Mouse (Mus musculus) G1E (cell line): Measurements from ENCODE around the gene Qrich1. TPM values are rescaled to one million over a fixed set of nuclear protein-coding genes. Genes with fewer than 3 reads are reported as not detected.

Experiments used
- ATAC-seq: 2 replicates; pipeline ENCODE4 v1.8.0; 2016; ENCODE audit warnings: mild to moderate bottlenecking; ENCODE audit not compliant: insufficient number of reproducible peaks, poor library complexity, low FRiP score, severe bottlenecking; ENCODE audit errors: extremely low read depth
- DNase-seq: peaks from one replicate; pipeline ENCODE4 v3.0.0; 2012; ENCODE audit warnings: low spot score
- H3K27me3 ChIP-seq: 2 replicates; pipeline ENCODE4 v1.6.1; 2012; ENCODE audit warnings: mild to moderate bottlenecking, low read length, inconsistent platforms; ENCODE audit not compliant: insufficient read depth
- H3K36me3 ChIP-seq: replicated peaks from 2 replicates; pipeline ENCODE3; 2012; ENCODE audit warnings: mild to moderate bottlenecking, inconsistent platforms
- H3K4me1 ChIP-seq: 2 replicates; pipeline ENCODE4 v1.6.1; 2012; ENCODE audit warnings: low read depth, low read length, inconsistent platforms, mixed read lengths; ENCODE audit not compliant: insufficient read depth
- H3K4me3 ChIP-seq: 2 replicates; pipeline ENCODE4 v1.5.1; 2012; ENCODE audit warnings: low read depth, mild to moderate bottlenecking, inconsistent platforms, low read length, moderate library complexity, mixed read lengths
- H3K9me3 ChIP-seq: replicated peaks from 2 replicates; pipeline ENCODE4 v1.6.1; 2012; ENCODE audit warnings: inconsistent platforms
- CTCF ChIP-seq: IDR thresholded peaks from 2 replicates; pipeline ENCODE4 v1.5.1; 2012; ENCODE audit warnings: low read depth, low read length, inconsistent platforms, mixed read lengths
- GATA1 ChIP-seq: IDR thresholded peaks from 2 replicates; pipeline ENCODE4 v1.6.1; 2012; ENCODE audit warnings: borderline replicate concordance, low read length, inconsistent platforms, mixed read lengths
- GATA2 ChIP-seq: IDR thresholded peaks from 2 replicates; pipeline ENCODE4 v1.6.1; 2012; ENCODE audit warnings: low read depth, low read length, inconsistent platforms, borderline replicate concordance
- POLR2AphosphoS5 ChIP-seq: IDR thresholded peaks from 2 replicates; pipeline ENCODE4 v1.6.1; 2012; ENCODE audit warnings: low read depth, low read length, inconsistent platforms; ENCODE audit not compliant: insufficient replicate concordance
- TAL1 ChIP-seq: conservative IDR thresholded peaks from 2 replicates; pipeline ENCODE4 v1.6.1; 2012; ENCODE audit warnings: low read depth, low read length, inconsistent platforms, mixed read lengths
- polyA plus RNA-seq: library from polyadenylated mRNA; stranded (reverse); fragments of >175 nt; gene quantifications from 2 replicates; pipeline ENCODE4 v1.2.3, GENCODE M21; 2012
- total RNA-seq, 2 experiments: library from RNA; stranded (forward) in 1 of 2; stranded (reverse) in 1 of 2; fragments of 200-1000 nt in 1 of 2; fragments of >200 nt in 1 of 2; fragmentation: Nextera tagmentation in 1 of 2; gene quantifications; 2 replicates each; pipeline ENCODE4 v1.2.3; 2014 to 2017

The Qrich1 gene
- total and polyA plus RNA-seq, 3 experiments = 143 to 179 (median 161) TPM

- H3K27me3 ChIP-seq = no peaks in the 10 kb centered on the region
- H3K9me3 ChIP-seq = no peaks in the 10 kb centered on the region
- H3K36me3 ChIP-seq = peaks cover 91% of the 10 kb centered on the region
- TF ChIP-seq POLR2AphosphoS5 = no peak
- TF ChIP-seq GATA1 = no peak
- no peak for TF ChIP-seq TAL1
- TF ChIP-seq GATA2 = no peak
- TF ChIP-seq CTCF = no peak
- no peak for ATAC-seq
- H3K4me3 ChIP-seq = no peak overlapping the region
- H3K4me1 ChIP-seq = peaks cover 8% of the 10 kb centered on the region
- DNase-seq = no peak
These were observed 30.3 kb downstream of the Qrich1 start for GRCm38 (mm10) chr9:108546875-108547274.

DNA sequence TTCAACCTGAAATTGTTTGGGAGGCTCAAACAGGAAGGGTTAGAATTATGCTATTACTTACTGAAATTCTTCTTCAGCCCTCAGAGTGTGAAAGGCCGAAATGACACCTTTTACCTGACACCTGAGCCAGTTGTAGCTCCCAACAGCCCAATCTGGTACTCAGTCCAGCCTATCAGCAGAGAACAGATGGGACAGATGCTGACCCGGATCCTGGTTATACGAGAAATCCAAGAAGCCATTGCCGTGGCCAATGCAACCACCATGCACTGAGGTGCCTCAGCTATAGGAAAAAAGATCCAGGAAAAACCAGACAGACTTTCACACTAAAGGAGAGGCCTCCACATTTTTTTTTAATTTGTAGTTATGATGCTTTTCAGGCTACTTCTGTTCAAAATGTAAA lies 42.6 kb downstream of the Qrich1 start:
- H3K27me3 ChIP-seq = no peaks in the 10 kb centered on the region
- peaks cover 87% of the 10 kb centered on the region for H3K36me3 ChIP-seq
- H3K9me3 ChIP-seq = no peaks in the 10 kb centered on the region
- H3K4me1 ChIP-seq = peaks cover 57% of the 10 kb centered on the region
- no peak overlapping the region for H3K4me3 ChIP-seq
- no peak for TF ChIP-seq POLR2AphosphoS5
- no peak for TF ChIP-seq TAL1
- ATAC-seq (no peak), DNase-seq (no peak)

- H3K4me3 ChIP-seq = peak within 1 kb of the TSS; percentile 71
- no peaks in the 10 kb centered on the region for H3K9me3 ChIP-seq
- H3K36me3 ChIP-seq = peaks cover 87% of the 10 kb centered on the region
- ATAC-seq (peak; percentile 98), DNase-seq (peak; percentile 89)
- no peaks in the 10 kb centered on the region for H3K27me3 ChIP-seq
- peaks cover 67% of the 10 kb centered on the region for H3K4me1 ChIP-seq
- TF ChIP-seq TAL1 (no peak; the same call in 1 of the 2 replicates), GATA2 (no peak), POLR2AphosphoS5 (peak; percentile 79; the same call in 1 of the 2 replicates)
These were observed 43.7 kb downstream of the Qrich1 start, which contains the start of gene Impdh2 for GRCm38 (mm10) chr9:108560227-108560841. Gene Impdh2 (plus strand): TSS chr9:108560286.

DNA sequence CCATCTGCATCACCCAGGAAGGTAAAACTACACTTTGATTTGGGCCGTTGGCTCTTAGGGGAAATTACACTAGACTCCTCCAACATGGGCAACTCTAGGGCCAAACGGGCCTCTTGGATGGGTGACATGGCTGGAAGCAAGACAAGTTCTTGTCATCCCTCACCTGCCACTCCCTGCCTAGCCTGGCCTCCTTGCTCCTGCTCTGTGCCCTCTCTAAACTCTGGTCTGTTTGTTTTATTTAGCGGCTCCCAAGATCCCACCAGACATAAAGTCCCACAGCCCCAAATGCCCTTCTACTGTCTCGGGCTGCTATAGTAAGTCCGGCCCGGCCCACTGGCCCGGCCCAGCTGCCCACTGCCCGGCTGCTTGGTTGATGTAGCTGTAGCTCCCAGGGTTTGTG lies 47.1 kb downstream of the Qrich1 start:
- peaks cover 70% of the 10 kb centered on the region for H3K36me3 ChIP-seq
- DNase-seq (no peak), ATAC-seq (no peak)
- H3K27me3 ChIP-seq = no peaks in the 10 kb centered on the region
- TF ChIP-seq POLR2AphosphoS5 (no peak), GATA2 (no peak), CTCF (no peak), GATA1 (no peak), TAL1 (no peak)
- peak overlapping the region; percentile 56; the same call in 1 of the 2 replicates for H3K4me3 ChIP-seq
- H3K4me1 ChIP-seq = peaks cover 73% of the 10 kb centered on the region
- no peaks in the 10 kb centered on the region for H3K9me3 ChIP-seq

DNA sequence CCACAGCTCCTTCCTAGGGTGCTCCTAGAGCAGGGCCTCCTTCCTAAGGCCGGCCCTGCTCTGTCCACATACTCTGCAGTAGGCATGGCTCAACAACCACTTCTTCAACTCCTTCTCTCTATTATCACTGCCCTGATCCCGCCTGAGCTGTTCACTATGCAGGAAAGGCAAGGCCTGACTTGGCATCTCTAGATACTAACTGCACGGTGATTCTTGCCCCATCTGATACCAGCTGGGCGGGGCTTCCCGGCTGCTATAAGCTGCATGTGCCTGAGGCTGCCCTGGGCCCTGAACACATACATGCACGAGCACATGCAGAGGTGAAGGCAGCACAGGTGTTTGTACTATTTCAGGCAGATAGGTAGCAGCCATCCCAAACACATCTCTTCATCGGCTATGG lies 47.5 kb downstream of the Qrich1 start:
- Histone ChIP-seq H3K9me3 (no peaks in the 10 kb centered on the region), H3K4me1 (peaks cover 73% of the 10 kb centered on the region), H3K4me3 (peak overlapping the region; percentile 56; the same call in 1 of the 2 replicates), H3K27me3 (no peaks in the 10 kb centered on the region), H3K36me3 (peaks cover 70% of the 10 kb centered on the region)
- no peak for ATAC-seq
- TF ChIP-seq CTCF = no peak
- no peak for TF ChIP-seq GATA1
- DNase-seq = no peak

- DNase-seq = peak; percentile 22
- Histone ChIP-seq H3K4me1 (peaks cover 85% of the 10 kb centered on the region), H3K9me3 (no peaks in the 10 kb centered on the region), H3K4me3 (peak overlapping the region; percentile 90), H3K27me3 (no peaks in the 10 kb centered on the region), H3K36me3 (peaks cover 72% of the 10 kb centered on the region)
- ATAC-seq = no peak
- TF ChIP-seq GATA2 (no peak), POLR2AphosphoS5 (peak; percentile 49; the same call in 1 of the 2 replicates)
These were observed 49.5 kb downstream of the Qrich1 start for GRCm38 (mm10) chr9:108565881-108566814.
